Mouse (Mus musculus) lung, adult 2 months (tissue): ENCODE results near the gene Car10.

Experiments used
- CTCF ChIP-seq: fragments of 200-500 bp; IDR thresholded peaks from 2 replicates; pipeline ENCODE4 v1.5.1; 2011; ENCODE audit warnings: mild to moderate bottlenecking, low read length, control low read depth; ENCODE audit not compliant: insufficient read depth
- POLR2A ChIP-seq: fragments of 200-500 bp; IDR thresholded peaks from 2 replicates; pipeline ENCODE4 v1.6.1; 2011; ENCODE audit warnings: low read depth, mild to moderate bottlenecking, control low read depth, low read length, borderline replicate concordance; ENCODE audit errors: extremely low read depth

- TF ChIP-seq POLR2A (no peak), CTCF (no peak)
These were observed 417.7 kb downstream of the Car10 start for GRCm38 (mm10) chr11:93515566-93515965.
